Comparison of ENCODE assay signal across 22 mouse cellular contexts in the genomic region with DNA sequence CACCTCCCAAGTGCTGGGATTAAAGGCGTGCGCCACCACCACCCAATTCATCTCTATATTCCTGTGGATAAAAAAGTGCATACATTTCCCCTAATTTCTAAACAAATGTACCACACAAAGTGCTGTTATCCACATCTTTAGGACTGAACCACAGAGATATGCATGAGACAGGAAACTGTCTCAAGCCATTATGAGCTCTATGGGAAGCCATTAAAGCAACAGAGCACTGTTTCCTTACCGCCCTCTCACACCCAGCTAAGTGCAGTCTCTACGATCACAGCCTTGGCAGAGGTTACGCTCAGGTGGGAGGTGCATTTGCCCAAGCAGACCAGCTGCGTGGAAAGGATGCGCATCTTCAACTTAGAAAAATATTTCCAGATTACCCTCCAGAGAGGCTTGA.
"Had no signal": no experiment of that assay in that cellular context is flagged by ENCODE, and none has a peak within 500 bp of the region (broad histone marks: within the 10 kb centered on the region; RNA-seq: fewer than 3 reads in every experiment).

No protein-coding gene starts in this region.

- H3K9me3 ChIP-seq: heart, embryonic 10.5 days; heart, embryonic 12.5 days; hindbrain, embryonic 13.5 days; hindbrain, embryonic 15.5 days; kidney, embryonic 15.5 days; limb, embryonic 13.5 days; limb, embryonic 15.5 days; liver, embryonic 12.5 days had no signal

- H3K27me3 ChIP-seq: heart, embryonic 12.5 days; hindbrain, embryonic 13.5 days; hindbrain, embryonic 15.5 days; kidney, embryonic 15.5 days; limb, embryonic 13.5 days; limb, embryonic 15.5 days; liver, embryonic 12.5 days had no signal

- ATAC-seq: hindbrain, postnatal 0 days; intestine, embryonic 16.5 days; liver, embryonic 12.5 days had no signal

- DNase-seq: gastrocnemius, postnatal 14 days; gastrocnemius, postnatal 36 days; heart, adult 18-20 months; heart, postnatal 10 days; kidney, adult 11 months; kidney, adult 2 months; kidney, adult 9 months; kidney, postnatal 14 days; kidney, postnatal 36 days; layer of hippocampus, adult 9-11 months; layer of hippocampus, postnatal 36 days; left cerebral cortex, postnatal 4 days had no signal

- H3K4me3 ChIP-seq: heart, embryonic 10.5 days; heart, embryonic 12.5 days; hindbrain, embryonic 13.5 days; hindbrain, embryonic 15.5 days; kidney, embryonic 15.5 days; limb, embryonic 13.5 days; limb, embryonic 15.5 days; liver, embryonic 12.5 days had no signal

- H3K4me1 ChIP-seq: heart, embryonic 10.5 days; heart, embryonic 12.5 days; hindbrain, embryonic 13.5 days; liver, embryonic 12.5 days had no signal

- H3K36me3 ChIP-seq: hindbrain, embryonic 13.5 days; hindbrain, embryonic 15.5 days; limb, embryonic 15.5 days; liver, embryonic 12.5 days had no signal
